Mouse (Mus musculus): ENCODE measurements around the gene Pfas.
"Not testable (repeated sequence)": the region's sequence is repeated elsewhere in the genome, so short reads cannot be mapped to it uniquely, and the experiment has no call there.

The Pfas gene

GRCm38 (mm10) chr11:69015644-69016441 lies 7.6 kb upstream of the Pfas start, which contains the start of gene Ctc1:
Gene Ctc1 (plus strand): TSS chr11:69015911.
- peak; percentile 92 for DNase-seq (ENCODE audit: low spot score)

DNA sequence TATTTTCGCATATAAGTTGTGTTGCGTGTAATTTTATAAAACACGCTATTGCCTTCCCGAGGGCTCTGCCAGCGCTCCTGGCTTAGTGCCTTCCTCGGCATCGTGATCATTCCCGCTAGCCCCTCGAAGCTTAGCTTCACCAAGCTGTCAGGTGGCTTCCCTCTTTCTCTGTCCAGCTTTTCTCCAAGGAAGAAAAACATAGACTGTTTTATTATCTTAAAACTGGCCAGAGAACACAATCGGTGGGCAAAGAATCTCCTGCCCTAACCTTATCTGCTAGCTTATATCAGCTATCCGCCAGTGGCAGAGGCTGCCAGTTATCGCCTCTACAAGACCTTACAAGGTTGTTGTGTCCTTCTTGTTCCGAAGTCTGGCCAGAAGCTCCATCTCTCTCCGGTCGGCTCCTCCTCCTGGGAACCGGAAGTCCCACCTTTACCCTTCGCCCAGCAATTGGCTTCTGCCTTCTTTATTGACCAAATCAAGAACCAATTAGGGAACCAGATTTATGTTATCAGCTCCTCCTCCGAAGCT lies 3.9 kb upstream of the Pfas start:
- peak; percentile 95 for DNase-seq (ENCODE audit: low spot score)

GRCm38 (mm10) chr11:69011445-69011844 lies 3.2 kb upstream of the Pfas start:
- not testable (repeated sequence) for DNase-seq (ENCODE audit: low spot score)

GRCm38 (mm10) chr11:69010400-69011323 lies 2.4 kb upstream of the Pfas start:
- DNase-seq (ENCODE audit: low spot score), result no peak

DNA sequence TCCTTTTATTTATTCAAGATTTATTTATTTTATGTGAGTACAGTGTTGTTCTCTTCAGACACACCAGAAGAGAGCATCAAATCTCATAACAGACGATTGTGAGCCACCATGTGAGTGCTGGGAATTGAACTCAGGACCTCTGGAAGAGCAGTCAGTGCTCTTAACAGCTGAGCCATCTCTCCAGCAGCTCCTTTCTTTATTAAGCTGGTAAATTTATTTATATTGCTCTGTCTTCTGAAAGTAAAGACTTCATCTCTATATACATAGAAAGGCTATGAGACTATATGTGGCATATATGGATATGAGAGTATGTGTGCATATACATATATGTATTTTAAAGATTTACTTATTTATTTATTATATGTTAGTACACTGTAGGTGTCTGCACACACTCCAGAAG lies 1.2 kb upstream of the Pfas start:
- DNase-seq (ENCODE audit: low spot score), result no peak

DNA sequence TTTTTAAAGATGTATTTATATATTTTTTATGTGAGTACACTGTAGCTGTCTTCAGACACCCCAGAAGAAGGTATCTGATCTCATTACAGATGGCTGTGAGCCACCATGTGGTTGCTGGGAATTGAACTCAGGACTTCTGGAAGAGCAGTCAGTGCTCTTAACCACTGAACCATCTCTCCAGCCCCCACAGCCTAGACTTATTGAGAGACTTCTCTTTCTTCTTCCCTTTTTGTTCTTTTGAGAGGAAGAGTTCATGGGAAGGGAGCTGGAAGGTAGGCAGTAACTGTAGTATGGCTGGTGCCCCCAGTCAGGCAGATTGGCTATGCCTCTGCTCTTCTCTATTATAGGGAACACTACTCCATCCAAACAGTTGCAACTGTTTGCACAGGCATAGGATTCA lies 1.7 kb downstream of the Pfas start:
- DNase-seq (ENCODE audit: low spot score), result not testable (repeated sequence)

- no peak for DNase-seq (ENCODE audit: low spot score)
Measured at GRCm38 (mm10) chr11:69005193-69005592, 3.1 kb downstream of the Pfas start.

DNA sequence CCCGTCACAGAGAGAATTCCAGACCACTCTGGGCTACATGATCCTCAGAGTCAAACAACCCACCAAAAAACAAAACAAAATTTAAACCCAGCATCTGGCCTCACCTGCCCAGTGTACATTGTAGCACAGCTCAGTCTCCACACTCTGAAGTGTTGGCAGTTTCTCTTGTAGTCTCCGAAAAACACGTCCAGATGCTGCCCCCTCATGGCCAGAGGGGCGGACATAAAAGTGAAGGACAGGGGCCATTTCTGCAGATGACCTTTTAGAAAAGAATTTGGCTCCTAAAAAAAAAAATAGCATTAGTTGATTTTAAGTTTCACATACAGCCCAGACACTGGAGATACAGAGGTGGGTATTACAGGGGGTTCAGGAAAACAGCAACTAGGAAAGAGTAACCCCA lies 4.7 kb downstream of the Pfas start:
- no peak for DNase-seq (ENCODE audit: low spot score)

DNA sequence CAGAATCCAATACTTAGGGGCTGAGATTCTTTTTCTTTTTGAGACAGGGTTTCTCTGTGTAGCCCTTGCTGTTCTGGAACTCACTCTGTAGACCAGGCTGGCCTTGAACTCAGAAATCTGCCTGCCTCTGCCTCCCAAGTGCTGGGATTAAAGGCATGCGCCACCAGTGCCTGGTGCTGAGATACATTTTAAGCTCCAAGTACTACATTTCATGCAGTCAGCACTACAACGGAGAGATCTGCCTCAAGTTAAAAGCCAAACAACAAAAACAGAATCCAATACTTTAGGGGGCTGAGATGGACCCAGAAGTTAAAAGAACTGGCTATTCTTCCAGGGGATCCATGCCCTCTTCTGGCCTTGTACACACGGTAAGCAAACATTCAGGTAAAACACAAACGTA lies 5.5 kb downstream of the Pfas start:
- not testable (repeated sequence) for DNase-seq (ENCODE audit: low spot score)

DNA sequence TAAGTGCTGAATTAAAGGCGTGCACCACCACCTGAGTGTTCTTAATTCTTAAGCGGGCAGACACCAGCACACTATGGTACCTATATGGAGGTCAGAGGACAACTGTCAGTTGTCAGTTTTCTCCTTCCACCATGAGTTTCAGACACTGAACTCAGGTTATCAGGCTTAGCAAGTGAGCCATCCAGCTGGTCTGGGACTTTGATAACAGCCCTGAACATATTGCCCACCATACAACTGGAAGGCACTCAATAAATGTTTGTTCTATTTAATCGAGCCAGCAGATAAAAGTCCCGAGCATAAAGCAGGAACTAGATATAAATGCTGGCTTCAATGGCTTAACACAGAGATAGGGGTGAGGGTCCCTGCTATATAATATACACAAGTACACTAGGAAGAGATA lies 11.2 kb downstream of the Pfas start:
- no peak for DNase-seq (ENCODE audit: low spot score)

- no peak for DNase-seq (ENCODE audit: low spot score)
Measured at GRCm38 (mm10) chr11:68994377-68994776, 13.9 kb downstream of the Pfas start.

DNA sequence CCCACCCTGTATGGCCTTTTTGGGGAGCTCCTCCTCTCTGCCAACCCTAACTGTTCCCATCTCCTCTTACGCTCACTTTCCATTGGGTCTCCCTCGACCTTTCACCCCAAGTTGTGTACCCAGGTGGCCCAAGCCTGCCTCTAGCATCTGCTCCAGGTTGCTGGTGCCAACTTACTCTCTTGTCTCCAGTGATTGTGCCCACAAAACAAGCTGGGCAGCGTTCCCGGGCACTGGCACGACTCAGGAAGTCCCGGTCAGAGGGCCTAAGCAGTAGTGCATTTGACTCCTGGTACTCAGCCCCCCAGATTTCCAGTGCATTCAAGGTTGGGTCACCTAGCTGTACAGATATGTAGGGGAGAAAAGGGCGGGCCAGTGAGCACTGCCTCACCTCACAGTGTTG lies 15.1 kb downstream of the Pfas start:
- DNase-seq (ENCODE audit: low spot score), result no peak

DNA sequence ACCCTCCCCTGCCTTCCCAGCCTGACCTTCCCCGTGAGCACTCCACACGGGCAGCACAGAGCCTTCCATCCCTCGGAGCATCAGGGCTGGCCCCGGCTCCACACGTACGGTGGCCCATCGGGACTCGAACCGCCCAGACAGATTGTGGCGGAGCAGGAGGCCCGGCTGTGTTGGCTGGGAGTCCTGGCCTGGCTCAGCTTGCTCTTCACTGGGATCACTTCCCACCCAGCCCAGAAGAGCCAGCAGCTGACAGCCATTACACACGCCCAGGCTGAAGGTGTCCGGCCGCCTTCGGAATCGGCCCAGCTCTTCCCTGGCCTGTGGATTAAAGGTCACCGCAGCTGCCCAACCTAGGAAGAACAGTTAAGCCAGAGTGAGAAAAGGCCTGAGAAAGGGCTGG lies 19.9 kb downstream of the Pfas start:
- DNase-seq (ENCODE audit: low spot score), result no peak

- no peak for DNase-seq (ENCODE audit: low spot score)
Measured at GRCm38 (mm10) chr11:68987365-68987882, 20.8 kb downstream of the Pfas start.

- DNase-seq (ENCODE audit: low spot score), result peak; percentile 80
Measured at GRCm38 (mm10) chr11:68982639-68983369, 25.5 kb downstream of the Pfas start.

DNA sequence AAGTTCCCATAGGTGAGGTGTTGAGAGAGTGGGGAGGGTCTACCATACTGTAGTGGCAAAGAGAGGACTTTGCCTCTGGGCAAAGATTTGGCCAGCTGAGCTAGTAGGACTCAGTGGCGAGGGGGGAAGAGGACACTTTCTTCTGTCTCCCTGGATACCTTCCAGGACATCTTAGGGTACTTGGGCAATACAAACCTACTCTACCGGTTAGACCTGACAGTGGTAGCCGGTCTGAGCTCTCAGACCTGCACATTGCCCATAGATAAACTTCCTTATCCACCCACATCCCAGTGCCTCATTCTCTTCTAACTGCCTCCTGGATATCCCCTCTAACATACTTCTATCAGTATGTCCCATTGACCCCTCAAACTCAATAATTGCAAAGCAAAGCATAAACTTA lies 27.3 kb downstream of the Pfas start:
- DNase-seq (ENCODE audit: low spot score), result no peak

DNA sequence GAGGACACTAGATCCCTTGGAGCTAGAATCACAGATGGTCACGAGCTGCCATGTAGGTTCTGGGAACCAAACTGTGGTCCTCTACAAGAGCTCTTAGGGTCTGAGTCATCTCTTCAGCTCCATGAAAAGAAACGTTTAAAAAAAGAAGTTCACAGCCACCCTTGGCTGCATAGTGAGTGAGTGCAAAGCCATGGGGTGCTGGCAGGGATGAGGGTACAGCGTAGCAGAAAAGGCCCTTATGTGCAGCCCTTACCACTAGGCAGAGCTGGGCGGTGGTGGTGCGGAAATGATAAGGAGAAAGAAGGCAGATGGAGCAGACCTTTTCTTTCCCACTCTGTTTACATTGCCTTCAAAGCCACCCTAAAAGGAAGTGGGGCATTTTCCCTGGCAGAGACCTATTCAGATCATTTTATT lies 28.9 kb downstream of the Pfas start:
- no peak for DNase-seq (ENCODE audit: low spot score)

GRCm38 (mm10) chr11:68975601-68976000 lies 32.7 kb downstream of the Pfas start:
- DNase-seq (ENCODE audit: low spot score), result no peak

GRCm38 (mm10) chr11:68975085-68975484 lies 33.2 kb downstream of the Pfas start, which contains the start of gene Rangrf:
Gene Rangrf (minus strand): TSS chr11:68975185.
- no peak for DNase-seq (ENCODE audit: low spot score)

GRCm38 (mm10) chr11:68974059-68974450 lies 34.2 kb downstream of the Pfas start:
- no peak for DNase-seq (ENCODE audit: low spot score)

DNA sequence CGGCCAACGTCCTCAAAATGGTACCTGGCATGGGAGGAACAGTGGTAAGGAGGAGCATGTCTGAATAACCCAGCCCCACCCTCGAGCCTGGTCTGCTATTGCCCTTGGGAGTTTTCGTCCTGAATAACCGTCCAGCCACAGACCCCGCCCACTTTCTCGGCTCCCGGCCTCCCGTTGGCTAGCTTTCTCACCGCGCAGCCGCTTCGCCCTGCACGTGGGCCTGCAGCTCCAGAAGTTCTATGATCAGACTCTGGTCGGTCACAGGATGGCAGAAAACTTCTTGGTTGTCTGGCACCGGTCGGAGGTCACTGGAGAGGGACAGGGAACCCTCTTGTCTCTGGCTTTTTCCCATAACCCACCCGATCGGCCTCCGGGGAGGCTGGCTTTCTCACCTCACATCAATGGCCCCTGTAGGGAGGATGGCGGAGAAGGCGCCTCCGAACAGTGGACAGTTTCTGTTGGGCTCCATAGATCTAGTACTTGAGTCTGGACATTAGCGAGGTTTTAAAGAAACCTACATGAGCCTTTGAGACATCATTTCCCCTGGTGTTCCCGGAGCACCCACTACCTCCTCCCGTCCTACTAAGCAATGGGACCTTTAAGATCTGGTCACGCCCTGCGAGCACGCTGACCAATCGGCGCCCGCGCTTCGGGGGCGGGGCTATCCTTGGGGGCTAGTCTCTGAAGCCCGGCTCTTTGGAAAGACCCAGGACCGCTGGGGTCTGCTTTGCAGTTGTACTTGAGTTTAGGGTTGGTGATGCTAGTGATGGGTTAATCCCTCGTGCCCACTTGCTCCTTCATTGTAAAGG lies 34.8 kb downstream of the Pfas start:
- DNase-seq (ENCODE audit: low spot score), result peak; percentile 83

Measured in lung, postnatal 25 days (tissue).